ENCODE assay signal across 7 mouse cellular contexts in the genomic region with DNA sequence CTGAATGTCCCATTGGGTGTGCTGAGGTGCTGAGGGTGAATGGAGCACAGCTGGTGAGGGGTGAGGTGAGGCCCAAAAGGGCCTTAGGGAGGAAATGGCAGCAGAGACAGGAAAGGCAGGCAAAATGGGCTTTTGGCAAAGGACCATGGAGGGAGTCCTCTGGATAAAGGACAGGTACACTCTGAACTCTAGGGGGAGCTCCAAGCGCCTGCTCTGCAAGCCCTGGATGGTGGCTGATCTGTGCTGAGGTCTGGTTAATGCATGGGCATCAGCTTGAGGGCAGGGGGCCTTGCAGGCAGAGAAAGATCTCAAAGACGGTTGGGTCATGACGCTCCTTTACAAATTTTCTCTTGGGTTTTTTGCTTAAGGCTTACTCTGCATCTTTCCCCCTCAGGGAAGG.
DNase-seq lines count a peak whose midpoint lies in the region; TF ChIP-seq lines count a peak whose summit lies in the region.

No protein-coding gene starts in this region.

- H3K4me3 ChIP-seq in lung, adult 2 months (replicated peaks; ENCODE audit: extremely low read depth, low read depth, low read length), result no peak overlapping the region

- 36% methylated on average over 3 of the region's 3 CpGs for WGBS in lung, adult 2 months

- TF ChIP-seq CTCF in lung, adult 2 months (IDR thresholded peaks at IDR 0.05; ENCODE audit: insufficient read depth, low read length), result peak; percentile 59

- TF ChIP-seq POLR2A in lung, adult 2 months (IDR thresholded peaks at IDR 0.05; ENCODE audit: borderline replicate concordance, extremely low read depth, low read depth, low read length), result no peak

- no peaks in the 10 kb centered on the region for H3K4me1 ChIP-seq in lung, adult 2 months (ENCODE audit: control insufficient read depth, insufficient read depth, low read length)

- DNase-seq in lung, adult 2 months, result no peak
- no peak for DNase-seq in lung, adult 18-20 months
- DNase-seq in adipocyte (ENCODE audit: low spot score), result peak; percentile 3
- peak; percentile 30 to 54 for DNase-seq in cerebellum, postnatal 25 days
- DNase-seq in kidney, postnatal 36 days, result peak; percentile 28 to 61
- DNase-seq in retina, postnatal 7 days (ENCODE audit: low read depth, low spot score), result peak; percentile 53
- DNase-seq in frontal cortex, postnatal 14 days (ENCODE audit: low spot score in 2 of 2), result no peak

Comparison
In these comparisons a context has a peak if more than half of its experiments do, and no peak if none do; other contexts are left out.
1. DNase-seq: peak in adipocyte (single experiment), cerebellum, postnatal 25 days (2 of 2), kidney, postnatal 36 days (2 of 2) and retina, postnatal 7 days (single experiment); none in lung, adult 2 months (single experiment), lung, adult 18-20 months (0 of 2) and frontal cortex, postnatal 14 days (0 of 2).